Mouse (Mus musculus) C2C12 (cell line): ENCODE measurements at regions not wholly inside any gene's neighbourhood (a gene's known extent, or its start where the extent isn't known, plus 50 kb on each side); places are given as distances from the start of the nearest gene placed in this dataset.

Experiments
- CEBPB ChIP-seq: IDR thresholded peaks from one replicate; pipeline ENCODE4 v1.6.1; 2011; ENCODE audit warnings: low read depth, mild to moderate bottlenecking, control low read depth, moderate library complexity
- CTCF ChIP-seq: IDR thresholded peaks from one replicate; pipeline ENCODE4 v1.5.1; 2011; ENCODE audit not compliant: control insufficient read depth, insufficient read depth, insufficient read length
- MAX ChIP-seq: IDR thresholded peaks from one replicate; pipeline ENCODE4 v1.6.1; 2011; ENCODE audit warnings: mild to moderate bottlenecking, control low read depth
- MYOG ChIP-seq: IDR thresholded peaks from one replicate; pipeline ENCODE4 v1.6.1; 2011; ENCODE audit not compliant: control insufficient read depth, insufficient read length; ENCODE audit errors: extremely low read depth
- USF1 ChIP-seq: IDR thresholded peaks from one replicate; pipeline ENCODE4 v1.6.1; 2011; ENCODE audit warnings: low read depth, mild to moderate bottlenecking, control low read depth, moderate library complexity

- TF ChIP-seq CTCF (no peak), USF1 (no peak), CEBPB (no peak), MYOG (no peak), MAX (no peak)
Measured at GRCm38 (mm10) chr15:8849413-8849812, 118.3 kb upstream of the Ranbp3l start.
